ENCODE assay signal across 11 mouse cellular contexts in the genomic region with DNA sequence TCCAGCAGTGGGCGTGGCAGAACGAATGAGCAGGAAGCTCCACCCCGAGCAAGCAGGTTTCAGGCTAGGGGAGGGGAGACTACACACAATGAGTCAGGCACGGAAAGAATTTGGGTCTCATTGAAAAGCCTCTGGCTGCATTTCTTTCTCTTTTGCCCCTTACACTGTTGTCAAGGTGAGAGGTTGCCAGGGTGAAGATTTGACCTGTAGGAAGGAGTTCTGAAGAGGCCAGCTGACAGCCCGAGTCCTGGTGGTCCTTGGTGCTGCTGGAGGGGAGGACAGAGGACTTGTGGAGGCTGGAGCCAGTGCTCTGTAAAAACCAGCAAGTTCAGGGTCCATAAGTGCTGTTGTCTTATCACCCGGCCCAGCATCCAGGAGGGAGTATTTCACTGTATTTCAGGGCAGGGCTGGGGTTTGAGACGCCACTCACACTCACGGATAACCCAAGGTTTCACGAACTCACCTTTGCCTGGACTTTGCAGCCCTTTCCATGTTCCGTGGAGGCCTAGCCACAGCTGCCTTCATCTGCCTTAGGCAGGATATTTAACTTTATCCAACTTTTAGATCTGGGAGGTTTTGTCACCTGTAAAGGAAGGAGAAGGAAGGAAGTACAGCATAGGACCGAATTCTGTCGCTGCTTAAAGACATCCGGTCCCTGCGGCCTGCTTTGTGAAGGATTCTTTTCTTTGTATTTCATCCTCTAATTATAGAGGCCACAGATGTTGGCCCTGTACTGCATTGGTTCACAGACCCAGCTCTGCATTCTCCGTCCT. TPM values are rescaled to one million over a fixed set of nuclear protein-coding genes. Genes with fewer than 3 reads are reported as not detected.
DNase-seq lines count a peak whose midpoint lies in the region; ATAC-seq and TF ChIP-seq lines count a peak whose summit lies in the region.
"Had no signal": no experiment of that assay in that cellular context is flagged by ENCODE, and none has a peak within 500 bp of the region (broad histone marks: within the 10 kb centered on the region; RNA-seq: fewer than 3 reads in every experiment).

No protein-coding gene starts in this region.

- no peak overlapping the region for H3K4me3 ChIP-seq in intestine, embryonic 15.5 days (replicated peaks)
- no peak overlapping the region for H3K4me3 ChIP-seq in intestine, postnatal 0 days (ENCODE audit: low read depth, low read length)
- peak overlapping the region; percentile 86 for H3K4me3 ChIP-seq in ES-Bruce4 (ENCODE audit: low read depth, low read length)
- no peak overlapping the region for H3K4me3 ChIP-seq in hindbrain, embryonic 14.5 days (replicated peaks; ENCODE audit: low read length)

- H3K27ac ChIP-seq in intestine, embryonic 15.5 days: peak overlapping the region; percentile 4; the same call in 1 of the 2 replicates
- no peak overlapping the region for H3K27ac ChIP-seq in intestine, postnatal 0 days (ENCODE audit: low read depth, low read length)
- H3K27ac ChIP-seq in ES-Bruce4 (ENCODE audit: insufficient read depth, low read length): peak overlapping the region; percentile 99
- H3K27ac ChIP-seq in hindbrain, embryonic 14.5 days: peak overlapping the region; percentile 47; the same call in 1 of the 2 replicates

- TF ChIP-seq EP300 in ES-Bruce4 (IDR thresholded peaks at IDR 0.05; ENCODE audit: insufficient read depth, low read depth, low read length): peak; percentile 12; the same call in 1 of the 2 replicates

- H3K36me3 ChIP-seq in intestine, embryonic 15.5 days: no peaks in the 10 kb centered on the region
- H3K36me3 ChIP-seq in intestine, postnatal 0 days (ENCODE audit: control insufficient read depth, insufficient read depth): no peaks in the 10 kb centered on the region
- H3K36me3 ChIP-seq in ES-Bruce4 (ENCODE audit: control insufficient read depth, insufficient read depth, low read length, poor library complexity, severe bottlenecking): no peaks in the 10 kb centered on the region
- no peaks in the 10 kb centered on the region for H3K36me3 ChIP-seq in hindbrain, embryonic 14.5 days (replicated peaks; ENCODE audit: control insufficient read depth, insufficient read depth)

- no peak overlapping the region for H3K9ac ChIP-seq in intestine, embryonic 15.5 days
- no peak overlapping the region for H3K9ac ChIP-seq in intestine, postnatal 0 days (ENCODE audit: low read depth, low read length)
- H3K9ac ChIP-seq in ES-Bruce4 (ENCODE audit: low read depth, poor library complexity, severe bottlenecking): peak overlapping the region; percentile 72
- H3K9ac ChIP-seq in hindbrain, embryonic 14.5 days: no peak overlapping the region

- DNase-seq in embryo, embryonic 11 days: peak; percentile 43
- DNase-seq in hindbrain, embryonic 14.5 days (ENCODE audit: low spot score): no peak
- no peak for DNase-seq in spleen, postnatal 14 days (ENCODE audit: low spot score in 2 of 2)
- DNase-seq in right cerebral cortex, postnatal 25 days: no peak
- DNase-seq in thymus, postnatal 36 days: no peak
- DNase-seq: adrenal gland, postnatal 10 days; cerebellum, adult 9-11 months; layer of hippocampus, postnatal 36 days had no signal

- peaks cover 30% of the 10 kb centered on the region for H3K4me1 ChIP-seq in intestine, embryonic 15.5 days (replicated peaks)
- no peaks in the 10 kb centered on the region for H3K4me1 ChIP-seq in intestine, postnatal 0 days (replicated peaks; ENCODE audit: control insufficient read depth, insufficient read depth, low read length)
- peaks cover 5% of the 10 kb centered on the region for H3K4me1 ChIP-seq in ES-Bruce4 (ENCODE audit: control insufficient read depth, insufficient read depth, low read length)
- H3K4me1 ChIP-seq in hindbrain, embryonic 14.5 days (replicated peaks; ENCODE audit: control insufficient read depth, insufficient read depth, low read length): peaks cover 18% of the 10 kb centered on the region

- no peaks in the 10 kb centered on the region for H3K27me3 ChIP-seq in intestine, embryonic 15.5 days (replicated peaks)
- no peaks in the 10 kb centered on the region for H3K27me3 ChIP-seq in intestine, postnatal 0 days (replicated peaks; ENCODE audit: control insufficient read depth, insufficient read depth, low read length)
- H3K27me3 ChIP-seq in ES-Bruce4 (ENCODE audit: control insufficient read depth, insufficient read depth, low read length, poor library complexity, severe bottlenecking): no peaks in the 10 kb centered on the region
- H3K27me3 ChIP-seq in hindbrain, embryonic 14.5 days (ENCODE audit: control insufficient read depth, insufficient read depth, low read length): no peaks in the 10 kb centered on the region

- TF ChIP-seq POLR2A in ES-Bruce4 (IDR thresholded peaks at IDR 0.05; ENCODE audit: insufficient read depth, low read length): no peak

- no peak overlapping the region for H3K4me2 ChIP-seq in intestine, embryonic 15.5 days (replicated peaks)
- H3K4me2 ChIP-seq in intestine, postnatal 0 days (replicated peaks; ENCODE audit: low read depth): no peak overlapping the region
- no peak overlapping the region for H3K4me2 ChIP-seq in hindbrain, embryonic 14.5 days (replicated peaks)

- no peak for TF ChIP-seq CTCF in intestine, postnatal 0 days (IDR thresholded peaks at IDR 0.05; ENCODE audit: low read depth)
- TF ChIP-seq CTCF in ES-Bruce4 (IDR thresholded peaks at IDR 0.05; ENCODE audit: low read depth, low read length): no peak

- peak; percentile 44; the same call in 1 of the 2 replicates for ATAC-seq in intestine, embryonic 15.5 days
- no peak for ATAC-seq in intestine, postnatal 0 days
- ATAC-seq in hindbrain, embryonic 14.5 days (ENCODE audit: low FRiP score): no peak

- H3K9me3 ChIP-seq in intestine, embryonic 15.5 days: no peaks in the 10 kb centered on the region
- no peaks in the 10 kb centered on the region for H3K9me3 ChIP-seq in intestine, postnatal 0 days (ENCODE audit: control insufficient read depth)
- no peaks in the 10 kb centered on the region for H3K9me3 ChIP-seq in ES-Bruce4 (replicated peaks; ENCODE audit: control insufficient read depth, insufficient read depth, low read length, poor library complexity, severe bottlenecking)
- no peaks in the 10 kb centered on the region for H3K9me3 ChIP-seq in hindbrain, embryonic 14.5 days (ENCODE audit: control insufficient read depth, low read length)

- WGBS in intestine, embryonic 15.5 days: 57% methylated on average over 15 of the region's 15 CpGs
- WGBS in intestine, postnatal 0 days: 58% methylated on average over 13 of the region's 15 CpGs
- WGBS in hindbrain, embryonic 14.5 days: 30% methylated on average over 13 of the region's 15 CpGs

RNA-seq across cellular contexts. Expression of gene Sh3bp4, which starts 32.2 kb away (rescaled TPM):
- polyA plus RNA-seq in intestine, embryonic 15.5 days (2015; fragmentation: Nextera tagmentation; extraction: Ambion mirVana): 16.3 and 17.0 TPM in 2 replicates
- 6.1 and 6.2 TPM in 2 replicates for polyA plus RNA-seq in intestine, postnatal 0 days (2015; fragmentation: Nextera tagmentation; extraction: Ambion mirVana)
- 32.1 and 37.6 TPM in 2 replicates for polyA plus RNA-seq in ES-Bruce4 (2011; ENCODE audit: insufficient read depth, insufficient read length, low read depth, missing spikeins)
- 15.5 and 15.7 TPM in 2 replicates for polyA plus RNA-seq in hindbrain, embryonic 14.5 days (2014; fragmentation: Nextera tagmentation; extraction: Ambion mirVana)
